In the genomic region with DNA sequence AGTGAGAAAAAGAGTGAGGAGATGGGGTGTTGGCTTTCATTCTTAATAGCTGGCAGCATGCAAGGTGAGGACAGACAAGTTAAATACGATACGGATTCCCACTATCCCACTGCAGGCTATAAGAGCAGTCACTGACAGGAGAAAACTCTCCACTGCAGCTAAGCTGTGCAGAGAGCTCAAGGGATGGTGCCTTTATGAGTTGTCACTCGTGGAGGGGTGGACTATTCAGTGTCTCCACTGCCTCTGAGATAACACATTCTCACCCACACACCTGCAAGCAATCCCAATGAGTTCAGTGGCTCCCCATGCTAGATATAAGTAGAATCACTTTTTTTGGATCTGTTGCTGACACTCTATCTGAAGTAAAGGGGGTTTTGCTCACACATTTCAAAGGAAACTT, we compare ENCODE assay signal across 34 mouse cellular contexts. TPM values are rescaled to one million over a fixed set of nuclear protein-coding genes. Genes with fewer than 3 reads are reported as not detected.
DNase-seq lines count a peak whose midpoint lies in the region; ATAC-seq and TF ChIP-seq lines count a peak whose summit lies in the region.
"Had no signal": no experiment of that assay in that cellular context is flagged by ENCODE, and none has a peak within 500 bp of the region (broad histone marks: within the 10 kb centered on the region; RNA-seq: fewer than 3 reads in every experiment).

No protein-coding gene starts in this region.

- H3K27me3 ChIP-seq in kidney, postnatal 0 days (ENCODE audit: insufficient read depth, low read length): no peaks in the 10 kb centered on the region
- H3K27me3 ChIP-seq: CH12.LX; embryonic facial prominence, embryonic 12.5 days; embryonic facial prominence, embryonic 15.5 days; heart, embryonic 13.5 days had no signal

- H3K4me3 ChIP-seq in kidney, postnatal 0 days (replicated peaks; ENCODE audit: low read depth, low read length): no peak overlapping the region
- H3K4me3 ChIP-seq: embryonic facial prominence, embryonic 12.5 days; embryonic facial prominence, embryonic 15.5 days; gastrocnemius, adult 2 months; heart, embryonic 10.5 days; heart, embryonic 13.5 days had no signal

- WGBS in kidney, postnatal 0 days: 37% methylated on average over 3 of the region's 3 CpGs

- H3K27ac ChIP-seq in kidney, postnatal 0 days: no peak overlapping the region
- H3K27ac ChIP-seq: embryonic facial prominence, embryonic 12.5 days; embryonic facial prominence, embryonic 15.5 days; gastrocnemius, adult 2 months; heart, embryonic 10.5 days; heart, embryonic 13.5 days; hindbrain, embryonic 14.5 days; hindbrain, postnatal 0 days had no signal

- no peak overlapping the region for H3K4me2 ChIP-seq in kidney, postnatal 0 days (ENCODE audit: low read length)
- H3K4me2 ChIP-seq: embryonic facial prominence, embryonic 12.5 days; embryonic facial prominence, embryonic 15.5 days; heart, embryonic 13.5 days; hindbrain, embryonic 14.5 days had no signal

- H3K4me1 ChIP-seq in kidney, postnatal 0 days (replicated peaks; ENCODE audit: insufficient read depth, low read length): no peaks in the 10 kb centered on the region
- H3K4me1 ChIP-seq: embryonic facial prominence, embryonic 12.5 days; embryonic facial prominence, embryonic 15.5 days; heart, embryonic 10.5 days; heart, embryonic 13.5 days had no signal

- no peak for TF ChIP-seq CTCF in kidney, postnatal 0 days (IDR thresholded peaks at IDR 0.05; ENCODE audit: low read depth)

- no peak for DNase-seq in frontal cortex, postnatal 14 days (ENCODE audit: low spot score in 2 of 2)
- peak; percentile 78 for DNase-seq in heart, adult 11 months
- no peak for DNase-seq in heart, adult 9 months (ENCODE audit: low spot score in 2 of 2)
- peak; percentile 36 for DNase-seq in kidney, postnatal 0 days (ENCODE audit: low spot score)
- DNase-seq in kidney, postnatal 14 days: no peak
- peak; percentile 69 for DNase-seq in brain, adult 2 months (ENCODE audit: low read depth, low spot score)
- no peak for DNase-seq in B cell, adult 2 months
- DNase-seq: adrenal gland, postnatal 10 days; adrenal gland, postnatal 36 days; cerebellum, adult 11 months; cerebellum, adult 2 months; cerebellum, adult 9-11 months; cerebellum, postnatal 25 days; forebrain, postnatal 0 days; gastrocnemius, adult 2 months; gastrocnemius, postnatal 14 days; heart, adult 18-20 months; heart, postnatal 14 days; heart, postnatal 4 days had no signal

- H3K36me3 ChIP-seq in kidney, postnatal 0 days (ENCODE audit: insufficient read depth, low read length): no peaks in the 10 kb centered on the region
- H3K36me3 ChIP-seq: embryonic facial prominence, embryonic 12.5 days; embryonic facial prominence, embryonic 15.5 days; G1E; heart, embryonic 10.5 days; heart, embryonic 13.5 days had no signal

- ATAC-seq in frontal cortex, adult (ENCODE audit: low TSS enrichment): peak; percentile 98
- no peak for ATAC-seq in kidney, postnatal 0 days (replicated peaks; ENCODE audit: low FRiP score, low read depth)
- ATAC-seq: forebrain, embryonic 14.5 days; forebrain, postnatal 0 days; hindbrain, postnatal 0 days; inflammation-experienced regulatory T-cells, adult 6 months; Patski had no signal

- H3K9me3 ChIP-seq in kidney, postnatal 0 days (replicated peaks; ENCODE audit: low read length): no peaks in the 10 kb centered on the region
- H3K9me3 ChIP-seq: embryonic facial prominence, embryonic 12.5 days; embryonic facial prominence, embryonic 15.5 days; G1E; heart, embryonic 10.5 days had no signal

- no peak overlapping the region for H3K9ac ChIP-seq in kidney, postnatal 0 days (ENCODE audit: low read depth, low read length)
- H3K9ac ChIP-seq: embryonic facial prominence, embryonic 12.5 days; embryonic facial prominence, embryonic 15.5 days; forebrain, postnatal 0 days; heart, embryonic 13.5 days; hindbrain, embryonic 14.5 days had no signal

RNA-seq across cellular contexts. Expression of a gene that starts 20.9 kb away (rescaled TPM):
- 34.7 and 40.6 TPM in 2 replicates for polyA plus RNA-seq in kidney, postnatal 0 days (2015; fragmentation: Nextera tagmentation; extraction: Ambion mirVana)

RNA-seq across cellular contexts. Expression of a gene that starts 21.9 kb away (rescaled TPM):
- polyA plus RNA-seq in kidney, postnatal 0 days (2015; fragmentation: Nextera tagmentation; extraction: Ambion mirVana): 1.1 and 1.3 TPM in 2 replicates
- polyA plus RNA-seq: G1E; heart, embryonic 13.5 days; inflammation-experienced regulatory T-cells, adult 6 months had no signal

RNA-seq across cellular contexts. Expression of a gene that starts 47.9 kb away (rescaled TPM):
- not detected in 2 replicates for polyA plus RNA-seq in kidney, postnatal 0 days (2015; fragmentation: Nextera tagmentation; extraction: Ambion mirVana)
- polyA plus RNA-seq: cerebellum, adult 2 months; embryonic facial prominence, embryonic 12.5 days; embryonic facial prominence, embryonic 15.5 days; forebrain, embryonic 11.5 days; forebrain, embryonic 14.5 days; G1E; heart, embryonic 10.5 days; heart, embryonic 13.5 days; heart, embryonic 16.5 days; hindbrain, embryonic 11.5 days; hindbrain, embryonic 14.5 days; hindbrain, postnatal 0 days; inflammation-experienced regulatory T-cells, adult 6 months; Patski had no signal

Comparison
In these comparisons a context has a peak if more than half of its experiments do, and no peak if none do; other contexts are left out.
1. DNase-seq: peak in heart, adult 11 months (single experiment), kidney, postnatal 0 days (single experiment) and brain, adult 2 months (single experiment); none in frontal cortex, postnatal 14 days (0 of 2), heart, adult 9 months (0 of 2), kidney, postnatal 14 days (single experiment) and B cell, adult 2 months (0 of 2).